Mouse (Mus musculus): ENCODE results near the gene Fmnl2. TPM values are rescaled to one million over a fixed set of nuclear protein-coding genes. Genes with fewer than 3 reads are reported as not detected.

Gene Fmnl2
- polyA plus RNA-seq, 1 experiment = not detected

GRCm38 (mm10) chr2:52902456-52902855, 44.8 kb downstream of the Fmnl2 start:
- Histone ChIP-seq H3K9me3 (no peaks in the 10 kb centered on the region), H3K36me3 (replicated peaks; ENCODE audit: low read length) (no peaks in the 10 kb centered on the region), H3K4me3 (replicated peaks) (no peak overlapping the region), H3K4me1 (no peaks in the 10 kb centered on the region), H3K27me3 (replicated peaks) (no peaks in the 10 kb centered on the region)
- TF ChIP-seq GATA1 (IDR thresholded peaks at IDR 0.05; ENCODE audit: borderline replicate concordance, low read length) (no peak), FLI1 (IDR thresholded peaks at IDR 0.05; ENCODE audit: low read length) (no peak)

GRCm38 (mm10) chr2:52903228-52903963, 45.7 kb downstream of the Fmnl2 start:
- no peaks in the 10 kb centered on the region for H3K9me3 ChIP-seq
- H3K4me1 ChIP-seq = no peaks in the 10 kb centered on the region
- H3K36me3 ChIP-seq (replicated peaks; ENCODE audit: low read length) = no peaks in the 10 kb centered on the region
- TF ChIP-seq FLI1 (IDR thresholded peaks at IDR 0.05; ENCODE audit: low read length) (no peak), GATA1 (IDR thresholded peaks at IDR 0.05; ENCODE audit: borderline replicate concordance, low read length) (no peak)
- no peak overlapping the region for H3K4me3 ChIP-seq (replicated peaks)
- no peaks in the 10 kb centered on the region for H3K27me3 ChIP-seq (replicated peaks)

GRCm38 (mm10) chr2:52904526-52904925, 46.9 kb downstream of the Fmnl2 start:
- H3K9me3 ChIP-seq = no peaks in the 10 kb centered on the region
- TF ChIP-seq FLI1 (IDR thresholded peaks at IDR 0.05; ENCODE audit: low read length) (no peak), GATA1 (IDR thresholded peaks at IDR 0.05; ENCODE audit: borderline replicate concordance, low read length) (no peak)
- no peaks in the 10 kb centered on the region for H3K36me3 ChIP-seq (replicated peaks; ENCODE audit: low read length)
- no peaks in the 10 kb centered on the region for H3K27me3 ChIP-seq (replicated peaks)
- no peak overlapping the region for H3K4me3 ChIP-seq (replicated peaks)
- no peaks in the 10 kb centered on the region for H3K4me1 ChIP-seq

- no peak for TF ChIP-seq GATA1 (IDR thresholded peaks at IDR 0.05; ENCODE audit: borderline replicate concordance, low read length)
- no peak for TF ChIP-seq FLI1 (IDR thresholded peaks at IDR 0.05; ENCODE audit: low read length)
- H3K4me3 ChIP-seq (replicated peaks) = no peak overlapping the region
- H3K36me3 ChIP-seq (replicated peaks; ENCODE audit: low read length) = no peaks in the 10 kb centered on the region
- no peaks in the 10 kb centered on the region for H3K27me3 ChIP-seq (replicated peaks)
- H3K4me1 ChIP-seq = no peaks in the 10 kb centered on the region
- no peaks in the 10 kb centered on the region for H3K9me3 ChIP-seq
These were observed 55.7 kb downstream of the Fmnl2 start for GRCm38 (mm10) chr2:52913311-52913710.

- H3K9me3 ChIP-seq = no peaks in the 10 kb centered on the region
- TF ChIP-seq FLI1 (IDR thresholded peaks at IDR 0.05; ENCODE audit: low read length) = no peak
- H3K4me1 ChIP-seq = no peaks in the 10 kb centered on the region
- H3K27me3 ChIP-seq (replicated peaks) = no peaks in the 10 kb centered on the region
- no peaks in the 10 kb centered on the region for H3K36me3 ChIP-seq (replicated peaks; ENCODE audit: low read length)
- H3K4me3 ChIP-seq (replicated peaks) = no peak overlapping the region
These were observed 56.1 kb downstream of the Fmnl2 start for GRCm38 (mm10) chr2:52913746-52914145.

- Histone ChIP-seq H3K27me3 (replicated peaks) (no peaks in the 10 kb centered on the region), H3K4me1 (no peaks in the 10 kb centered on the region), H3K4me3 (replicated peaks) (no peak overlapping the region), H3K9me3 (no peaks in the 10 kb centered on the region), H3K36me3 (replicated peaks; ENCODE audit: low read length) (no peaks in the 10 kb centered on the region)
- TF ChIP-seq FLI1 (IDR thresholded peaks at IDR 0.05; ENCODE audit: low read length) = no peak
- no peak for TF ChIP-seq GATA1 (IDR thresholded peaks at IDR 0.05; ENCODE audit: borderline replicate concordance, low read length)
These were observed 57.9 kb downstream of the Fmnl2 start for GRCm38 (mm10) chr2:52915536-52915935.

- H3K4me3 ChIP-seq (replicated peaks) = no peak overlapping the region
- H3K4me1 ChIP-seq = no peaks in the 10 kb centered on the region
- H3K27me3 ChIP-seq (replicated peaks) = no peaks in the 10 kb centered on the region
- TF ChIP-seq FLI1 (IDR thresholded peaks at IDR 0.05; ENCODE audit: low read length) (no peak), GATA1 (IDR thresholded peaks at IDR 0.05; ENCODE audit: borderline replicate concordance, low read length) (no peak)
- H3K36me3 ChIP-seq (replicated peaks; ENCODE audit: low read length) = no peaks in the 10 kb centered on the region
- H3K9me3 ChIP-seq = no peaks in the 10 kb centered on the region
These were observed 60.4 kb downstream of the Fmnl2 start for GRCm38 (mm10) chr2:52918094-52918493.

GRCm38 (mm10) chr2:52920701-52921435, 63.2 kb downstream of the Fmnl2 start:
- no peaks in the 10 kb centered on the region for H3K27me3 ChIP-seq (replicated peaks)
- no peak overlapping the region for H3K4me3 ChIP-seq (replicated peaks)
- no peaks in the 10 kb centered on the region for H3K4me1 ChIP-seq
- H3K36me3 ChIP-seq (replicated peaks; ENCODE audit: low read length) = no peaks in the 10 kb centered on the region
- no peaks in the 10 kb centered on the region for H3K9me3 ChIP-seq
- no peak for TF ChIP-seq GATA1 (IDR thresholded peaks at IDR 0.05; ENCODE audit: borderline replicate concordance, low read length)
- TF ChIP-seq FLI1 (IDR thresholded peaks at IDR 0.05; ENCODE audit: low read length) = no peak

GRCm38 (mm10) chr2:52925062-52925461, 67.4 kb downstream of the Fmnl2 start:
- Histone ChIP-seq H3K27me3 (replicated peaks) (no peaks in the 10 kb centered on the region), H3K9me3 (no peaks in the 10 kb centered on the region)
- no peak for TF ChIP-seq GATA1 (IDR thresholded peaks at IDR 0.05; ENCODE audit: borderline replicate concordance, low read length)
- TF ChIP-seq FLI1 (IDR thresholded peaks at IDR 0.05; ENCODE audit: low read length) = no peak

GRCm38 (mm10) chr2:52927381-52927780, 69.7 kb downstream of the Fmnl2 start:
- TF ChIP-seq GATA1 (IDR thresholded peaks at IDR 0.05; ENCODE audit: borderline replicate concordance, low read length) (no peak), FLI1 (IDR thresholded peaks at IDR 0.05; ENCODE audit: low read length) (no peak)
- no peak overlapping the region for H3K4me3 ChIP-seq (replicated peaks)
- H3K9me3 ChIP-seq = no peaks in the 10 kb centered on the region
- no peaks in the 10 kb centered on the region for H3K36me3 ChIP-seq (replicated peaks; ENCODE audit: low read length)
- no peaks in the 10 kb centered on the region for H3K27me3 ChIP-seq (replicated peaks)
- H3K4me1 ChIP-seq = peaks cover 7% of the 10 kb centered on the region

More at GRCm38 (mm10) chr2:52925062-52925461, 67.4 kb downstream of the Fmnl2 start:
- no peaks in the 10 kb centered on the region for H3K36me3 ChIP-seq (replicated peaks; ENCODE audit: low read length)
- peaks cover 3% of the 10 kb centered on the region for H3K4me1 ChIP-seq
- H3K4me3 ChIP-seq (replicated peaks) = no peak overlapping the region
